Mouse (Mus musculus) small intestine, adult 2 months (tissue): ENCODE data around the gene Kcnk7. TPM values are rescaled to one million over a fixed set of nuclear protein-coding genes. Genes with fewer than 3 reads are reported as not detected.

Source experiments
- H3K27ac ChIP-seq: fragments of 200-500 bp; 2 replicates; pipeline ENCODE4 v1.5.1; 2012; ENCODE audit warnings: low read depth, low read length, control low read depth, inconsistent platforms; ENCODE audit not compliant: insufficient read depth
- H3K27me3 ChIP-seq: fragments of 200-500 bp; 2 replicates; pipeline ENCODE4 v1.6.1; 2012; ENCODE audit warnings: mild to moderate bottlenecking, moderate library complexity, low read length, inconsistent platforms; ENCODE audit not compliant: control insufficient read depth, insufficient read depth
- H3K36me3 ChIP-seq: fragments of 200-500 bp; 2 replicates; pipeline ENCODE4 v1.6.1; 2012; ENCODE audit warnings: mild to moderate bottlenecking, low read length, control low read depth, inconsistent platforms; ENCODE audit not compliant: control insufficient read depth, insufficient read depth
- H3K4me1 ChIP-seq: fragments of 200-500 bp; 2 replicates; pipeline ENCODE4 v1.6.1; 2012; ENCODE audit warnings: low read length, inconsistent platforms, mixed read lengths; ENCODE audit not compliant: control insufficient read depth, insufficient read depth, insufficient read length
- H3K4me3 ChIP-seq: fragments of 200-500 bp; 2 replicates; pipeline ENCODE4 v1.5.1; 2012; ENCODE audit warnings: low read depth, mild to moderate bottlenecking, control low read depth, inconsistent platforms, low read length, moderate library complexity
- CTCF ChIP-seq: fragments of 200-500 bp; IDR thresholded peaks from 2 replicates; pipeline ENCODE4 v1.5.1; 2012; ENCODE audit warnings: low read depth, mild to moderate bottlenecking, control low read depth, inconsistent platforms, low read length, moderate library complexity, mixed read lengths; ENCODE audit not compliant: insufficient replicate concordance, insufficient read length; ENCODE audit errors: extremely low read depth
- POLR2A ChIP-seq: fragments of 200-500 bp; IDR thresholded peaks from 2 replicates; pipeline ENCODE4 v1.6.1; 2012; ENCODE audit warnings: low read depth, mild to moderate bottlenecking, control low read depth, inconsistent platforms, low read length, moderate library complexity
- WGBS: fragments of 180-500 bp; shearing (Covaris S2); methylation state at CpG from one replicate; pipeline ENCODE4 v1.1.7; 2018; 5-methylcytosine and 5-hydroxymethylcytosine counted together
- polyA plus RNA-seq: library from polyadenylated mRNA; depleted of rRNA; stranded (reverse); fragments of >200 nt; gene quantifications from 2 replicates; pipeline ENCODE4 v1.2.3, GENCODE M21; 2012

Kcnk7 gene
- polyA plus RNA-seq, 1 experiment = not detected

DNA sequence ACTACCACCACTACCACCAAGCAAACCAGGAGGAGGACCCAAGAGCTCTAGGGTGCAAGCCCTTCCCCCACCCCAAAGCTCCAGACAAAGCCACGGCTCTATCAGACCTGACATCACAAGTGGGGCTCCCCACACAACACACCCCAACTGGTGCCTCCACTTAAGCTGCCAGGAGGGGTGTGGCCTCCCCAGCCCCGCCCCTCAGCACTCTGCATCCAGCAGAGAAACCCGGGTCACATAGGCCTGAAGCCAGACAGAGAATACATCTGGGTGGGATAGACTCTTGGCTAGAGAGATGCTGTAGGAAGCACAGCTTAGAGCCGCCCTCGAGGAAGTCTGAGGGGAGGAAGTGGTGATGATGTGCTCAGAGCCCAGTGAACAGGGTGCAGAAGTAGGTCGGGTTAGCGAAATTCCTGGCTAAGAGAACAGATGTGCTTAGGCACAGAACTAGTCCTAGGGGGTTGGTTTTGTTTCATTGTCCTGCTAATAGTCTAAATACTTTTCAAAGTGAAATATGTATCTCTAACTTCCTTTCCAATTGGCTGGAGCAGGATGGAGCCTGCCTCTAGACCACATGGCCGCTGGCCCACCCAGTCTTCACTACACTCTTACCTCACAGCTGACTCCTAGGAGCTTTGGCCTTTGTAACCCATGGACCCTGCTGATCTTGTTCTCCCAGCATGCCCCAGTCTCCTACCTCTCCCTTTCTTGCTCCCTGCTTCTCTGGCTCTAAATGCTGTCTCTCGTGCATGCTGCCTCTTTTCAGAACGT, 819 bp downstream of the Kcnk7 start:
- Histone ChIP-seq H3K36me3 (peaks cover 58% of the 10 kb centered on the region), H3K27ac (peak overlapping the region; percentile 25), H3K27me3 (no peaks in the 10 kb centered on the region), H3K4me1 (peaks cover 11% of the 10 kb centered on the region), H3K4me3 (no peak overlapping the region)
- TF ChIP-seq CTCF = no peak
- TF ChIP-seq POLR2A = no peak
- 42% methylated on average over 10 of the region's 10 CpGs for WGBS

DNA sequence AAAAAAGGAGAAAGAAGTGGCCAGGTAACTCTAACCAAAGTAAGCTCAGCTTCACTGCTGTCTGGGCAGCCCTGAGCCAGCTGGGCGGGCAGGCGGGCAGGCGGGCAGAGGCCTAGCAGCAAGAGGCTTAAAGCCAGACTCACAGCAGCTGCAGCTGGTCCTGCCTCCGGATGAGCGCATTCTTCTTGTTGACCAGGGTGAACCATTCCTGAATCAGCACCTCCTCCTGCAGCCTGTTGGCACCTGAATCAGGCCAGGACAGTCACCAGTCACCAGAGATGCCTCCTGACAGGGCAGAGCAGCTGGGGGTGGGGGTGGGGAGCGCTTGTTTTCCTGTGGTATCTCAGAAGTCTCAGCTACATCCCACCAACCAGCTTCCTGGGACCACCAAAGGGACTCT, 5.9 kb downstream of the Kcnk7 start:
- no peak overlapping the region for H3K4me3 ChIP-seq
- H3K36me3 ChIP-seq = peaks cover 47% of the 10 kb centered on the region
- peaks cover 15% of the 10 kb centered on the region for H3K4me1 ChIP-seq
- H3K27me3 ChIP-seq = no peaks in the 10 kb centered on the region
- no peak overlapping the region for H3K27ac ChIP-seq
- whole genome bisulfite sequencing = 95% methylated on average over 6 of the region's 6 CpGs
- TF ChIP-seq CTCF (no peak), POLR2A (no peak)

- 90% methylated on average over 8 of the region's 8 CpGs for WGBS
- H3K4me1 ChIP-seq = peaks cover 15% of the 10 kb centered on the region
- TF ChIP-seq CTCF (no peak), POLR2A (no peak)
- no peaks in the 10 kb centered on the region for H3K27me3 ChIP-seq
- H3K36me3 ChIP-seq = peaks cover 49% of the 10 kb centered on the region
- no peak overlapping the region for H3K27ac ChIP-seq
- no peak overlapping the region for H3K4me3 ChIP-seq
Measured at GRCm38 (mm10) chr19:5710581-5710980, 6.4 kb downstream of the Kcnk7 start.

- H3K36me3 ChIP-seq = peaks cover 51% of the 10 kb centered on the region
- H3K4me1 ChIP-seq = peaks cover 21% of the 10 kb centered on the region
- 21% methylated on average over 3 of the region's 3 CpGs for WGBS
- H3K27me3 ChIP-seq = no peaks in the 10 kb centered on the region
- H3K27ac ChIP-seq = no peak overlapping the region
- H3K4me3 ChIP-seq = no peak overlapping the region
- TF ChIP-seq CTCF = peak; percentile 72; the same call in 1 of the 2 replicates
- TF ChIP-seq POLR2A = no peak
Measured at GRCm38 (mm10) chr19:5711218-5711617, 7.1 kb downstream of the Kcnk7 start.

DNA sequence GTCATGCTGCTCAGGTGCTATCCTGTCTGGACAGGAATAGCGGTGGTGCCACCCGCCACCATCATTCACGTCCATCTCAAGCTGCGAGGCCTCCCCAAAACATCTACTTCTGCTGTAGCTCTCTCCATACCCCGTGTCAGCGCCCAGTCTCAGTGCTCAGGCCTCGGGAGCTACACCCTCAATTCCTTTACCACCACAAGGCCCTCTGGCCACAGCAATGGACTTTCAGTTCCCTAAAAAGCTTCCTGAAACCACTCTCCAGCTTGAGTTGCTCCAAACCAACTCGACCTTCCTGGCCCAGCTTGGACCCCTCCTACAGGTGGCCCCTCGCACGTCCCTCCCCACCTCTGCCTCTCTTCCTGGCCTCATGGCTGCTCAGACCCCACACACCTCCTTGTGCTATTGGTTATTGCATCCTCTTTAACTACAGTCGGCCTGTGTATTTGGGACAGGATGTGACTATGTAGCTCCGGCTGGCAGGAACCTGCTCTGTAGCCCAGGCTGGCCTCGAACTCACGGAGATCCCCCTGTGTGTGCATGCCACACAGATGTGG, 7.8 kb downstream of the Kcnk7 start:
- H3K4me1 ChIP-seq = peaks cover 23% of the 10 kb centered on the region
- H3K36me3 ChIP-seq = peaks cover 48% of the 10 kb centered on the region
- no peak for TF ChIP-seq CTCF
- no peak for TF ChIP-seq POLR2A
- H3K27me3 ChIP-seq = no peaks in the 10 kb centered on the region
- 88% methylated on average over 14 of the region's 14 CpGs for WGBS
- H3K4me3 ChIP-seq = no peak overlapping the region
- H3K27ac ChIP-seq = no peak overlapping the region; the same call in 1 of the 2 replicates

- Histone ChIP-seq H3K36me3 (peaks cover 40% of the 10 kb centered on the region), H3K27me3 (no peaks in the 10 kb centered on the region), H3K4me1 (peaks cover 23% of the 10 kb centered on the region), H3K27ac (peak overlapping the region; percentile 10; the same call in 1 of the 2 replicates), H3K4me3 (no peak overlapping the region)
- TF ChIP-seq CTCF (no peak), POLR2A (no peak)
- WGBS = 68% methylated on average over 5 of the region's 5 CpGs
Measured at GRCm38 (mm10) chr19:5713255-5713654, 9.1 kb downstream of the Kcnk7 start.

- H3K27me3 ChIP-seq = no peaks in the 10 kb centered on the region
- H3K4me3 ChIP-seq = no peak overlapping the region
- peaks cover 40% of the 10 kb centered on the region for H3K36me3 ChIP-seq
- H3K4me1 ChIP-seq = peaks cover 23% of the 10 kb centered on the region
- no peak for TF ChIP-seq POLR2A
- no peak for TF ChIP-seq CTCF
- 8% methylated on average over 2 of the region's 2 CpGs for WGBS
- peak overlapping the region; percentile 10; the same call in 1 of the 2 replicates for H3K27ac ChIP-seq
Measured at GRCm38 (mm10) chr19:5713730-5714129, 9.6 kb downstream of the Kcnk7 start.
